Mouse (Mus musculus): ENCODE data around the gene Gstm4. TPM values are rescaled to one million over a fixed set of nuclear protein-coding genes. Genes with fewer than 3 reads are reported as not detected.
A peak's percentile ranks its signal among the peaks of the same experiment; 100 is the strongest.
"Not testable (repeated sequence)": the region's sequence is repeated elsewhere in the genome, so short reads cannot be mapped to it uniquely, and the experiment has no call there.

Gstm4 gene
- polyA plus RNA-seq, 1 experiment from 2014 or later, result 18.5 TPM

DNA sequence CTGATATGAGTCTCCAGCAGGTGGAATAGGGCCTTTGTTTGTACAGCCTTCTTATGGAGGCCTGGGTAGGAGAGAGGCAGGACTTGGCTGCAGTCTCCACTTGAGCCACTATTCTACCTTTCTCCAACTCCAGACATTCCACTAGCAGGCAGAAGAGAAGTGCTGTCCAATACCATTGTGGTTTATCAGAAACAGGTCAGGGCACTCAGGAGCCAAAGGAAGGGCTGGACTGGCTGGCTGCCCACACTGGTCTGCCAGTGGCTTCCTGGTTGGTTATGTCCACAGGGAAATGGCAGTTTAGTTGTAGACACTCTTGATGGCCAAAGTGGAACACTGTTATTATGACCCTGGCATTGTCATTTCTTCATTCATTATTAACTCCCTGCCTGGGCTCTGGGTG, 12.6 kb downstream of the Gstm4 start:
- no peak overlapping the region for H3K4me3 ChIP-seq (replicated peaks)
- H3K4me2 ChIP-seq, result no peak overlapping the region
- no peak overlapping the region for H3K9ac ChIP-seq
- no peaks in the 10 kb centered on the region for H3K9me3 ChIP-seq (replicated peaks)
- no peak overlapping the region for H3K27ac ChIP-seq (replicated peaks)
- H3K4me1 ChIP-seq (replicated peaks), result 0 out of 2 replicates have a peak, but pooled peaks cover 8% of the 10 kb centered on the region
- ATAC-seq (ENCODE audit: insufficient read depth), result no peak
- no peaks in the 10 kb centered on the region for H3K27me3 ChIP-seq
- H3K36me3 ChIP-seq (replicated peaks), result no peaks in the 10 kb centered on the region

DNA sequence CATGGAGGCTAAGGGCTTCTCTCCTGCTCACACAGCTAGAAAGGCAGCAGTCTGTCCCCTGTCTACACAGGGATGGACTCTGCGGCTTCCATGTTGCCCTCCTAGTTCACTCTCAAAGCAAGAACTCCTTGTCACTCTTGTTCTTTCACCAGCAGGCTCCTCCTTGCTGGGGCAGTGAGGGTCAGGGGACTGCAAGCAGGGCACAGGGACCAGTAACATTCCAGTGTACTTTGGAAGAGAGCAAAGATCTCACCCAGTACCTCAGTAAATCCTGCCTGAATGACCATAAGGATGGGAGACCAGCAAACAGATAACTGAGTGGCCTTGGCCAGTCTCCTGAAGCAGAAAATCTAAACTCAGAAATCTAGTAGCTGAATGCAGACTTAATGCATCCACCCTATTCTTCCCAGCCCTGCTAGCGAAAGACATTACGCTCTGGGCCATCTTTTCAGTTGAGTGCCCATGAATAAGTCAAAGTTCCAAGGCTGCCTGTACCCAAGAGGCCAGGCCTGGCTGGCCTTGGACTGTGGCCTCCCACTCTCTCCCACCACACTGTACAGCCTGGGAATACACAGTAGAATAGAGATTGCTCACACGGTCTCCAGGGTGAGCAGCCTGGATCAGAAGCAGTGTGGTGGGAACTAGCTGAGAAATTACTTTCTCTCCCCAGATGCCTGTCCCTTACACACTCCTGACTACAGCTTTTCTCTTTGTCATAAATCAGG, 15.9 kb downstream of the Gstm4 start:
- Histone ChIP-seq H3K4me2 (no peak overlapping the region), H3K4me1 (replicated peaks) (0 out of 2 replicates have a peak, but pooled peaks cover 19% of the 10 kb centered on the region), H3K4me3 (replicated peaks) (no peak overlapping the region), H3K9me3 (replicated peaks) (no peaks in the 10 kb centered on the region), H3K27me3 (no peaks in the 10 kb centered on the region), H3K9ac (no peak overlapping the region), H3K36me3 (replicated peaks) (no peaks in the 10 kb centered on the region), H3K27ac (replicated peaks) (0 out of 2 replicates have a peak overlapping the region, but pooled peaks have one; percentile 19)
- WGBS (ENCODE audit: insufficient replicate concordance), result 60% methylated on average over 4 of the region's 4 CpGs
- no peak for ATAC-seq (ENCODE audit: insufficient read depth)

DNA sequence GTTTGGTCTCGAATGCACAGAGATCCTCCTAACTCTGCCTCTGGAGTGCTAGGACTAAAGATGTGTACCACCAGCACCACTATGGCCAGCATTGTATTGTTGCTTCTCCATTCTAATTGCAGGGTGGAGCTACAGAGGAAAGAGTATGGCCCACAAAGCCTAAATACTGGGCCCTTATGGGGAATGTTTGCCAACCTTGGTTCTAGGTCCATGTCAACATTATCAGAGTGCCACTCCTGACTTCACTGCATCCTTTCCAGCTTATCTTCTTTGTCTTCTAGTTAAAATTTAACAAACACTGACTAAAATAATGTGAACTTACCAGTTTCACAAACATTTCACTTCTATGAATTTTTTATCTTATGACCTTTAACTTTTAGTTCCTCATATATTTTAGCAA, 18.1 kb downstream of the Gstm4 start:
- H3K9me3 ChIP-seq (replicated peaks), result no peaks in the 10 kb centered on the region
- peaks cover 30% of the 10 kb centered on the region; the same call in 1 of the 2 replicates for H3K4me1 ChIP-seq (replicated peaks)
- no peak overlapping the region for H3K4me3 ChIP-seq (replicated peaks)
- no peak overlapping the region for H3K27ac ChIP-seq (replicated peaks)
- no peaks in the 10 kb centered on the region for H3K27me3 ChIP-seq
- no peak for ATAC-seq (ENCODE audit: insufficient read depth)
- H3K9ac ChIP-seq, result no peak overlapping the region
- H3K36me3 ChIP-seq (replicated peaks), result no peaks in the 10 kb centered on the region
- WGBS (ENCODE audit: insufficient replicate concordance), result 45% methylated on average over 1 of the region's 1 CpGs
- H3K4me2 ChIP-seq, result no peak overlapping the region

DNA sequence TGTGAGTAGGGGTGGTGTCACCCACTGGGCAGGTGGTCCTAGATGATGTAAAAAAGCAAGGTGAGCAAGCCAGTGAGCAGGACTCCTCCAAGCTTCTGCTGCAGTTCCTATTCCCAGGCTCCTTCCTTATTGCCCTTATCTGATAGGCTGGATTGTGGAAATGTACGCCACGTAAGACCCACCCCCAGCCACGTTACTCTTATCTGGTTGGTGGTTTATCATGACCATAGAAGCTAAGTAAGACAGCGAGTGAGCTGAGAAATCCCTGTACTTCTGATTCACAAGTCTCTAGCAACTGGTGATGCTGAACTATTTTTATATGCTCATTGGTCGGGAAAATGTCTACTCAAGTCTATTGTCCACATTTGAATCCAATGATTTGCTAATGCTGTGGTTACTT, 18.6 kb downstream of the Gstm4 start:
- Histone ChIP-seq H3K27me3 (no peaks in the 10 kb centered on the region), H3K4me1 (replicated peaks) (peaks cover 30% of the 10 kb centered on the region; the same call in 1 of the 2 replicates), H3K27ac (replicated peaks) (0 out of 2 replicates have a peak overlapping the region, but pooled peaks have one; percentile 6), H3K36me3 (replicated peaks) (no peaks in the 10 kb centered on the region), H3K9ac (no peak overlapping the region), H3K4me2 (no peak overlapping the region), H3K4me3 (replicated peaks) (no peak overlapping the region), H3K9me3 (replicated peaks) (no peaks in the 10 kb centered on the region)
- ATAC-seq (ENCODE audit: insufficient read depth), result no peak
- 28% methylated on average over 5 of the region's 5 CpGs for WGBS (ENCODE audit: insufficient replicate concordance)

DNA sequence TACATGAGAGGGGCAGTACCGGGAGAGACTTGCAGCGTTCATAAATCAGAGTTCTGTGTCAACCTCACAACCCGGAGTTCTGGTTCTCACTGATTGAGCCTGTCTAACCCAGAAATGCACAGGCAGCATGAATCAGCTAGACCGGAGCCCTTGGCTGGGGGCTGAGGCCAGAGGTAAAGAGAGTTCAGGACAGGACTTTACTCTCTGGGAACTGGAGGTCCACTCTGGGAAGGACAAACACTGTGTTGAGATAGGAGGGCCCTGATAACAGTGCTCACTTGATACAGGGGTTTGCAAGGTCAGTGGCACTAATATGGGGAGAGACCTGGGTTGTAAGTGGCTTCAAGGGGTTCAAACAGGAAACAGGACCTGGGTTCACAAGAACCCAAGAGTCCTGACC, 19.4 kb downstream of the Gstm4 start:
- no peak overlapping the region for H3K4me2 ChIP-seq
- H3K4me3 ChIP-seq (replicated peaks), result no peak overlapping the region
- ATAC-seq (ENCODE audit: insufficient read depth), result peak; percentile 59
- no peaks in the 10 kb centered on the region for H3K27me3 ChIP-seq
- WGBS (ENCODE audit: insufficient replicate concordance), result 44% methylated on average over 4 of the region's 4 CpGs
- no peak overlapping the region for H3K9ac ChIP-seq
- H3K4me1 ChIP-seq (replicated peaks), result peaks cover 30% of the 10 kb centered on the region; the same call in 1 of the 2 replicates
- H3K36me3 ChIP-seq (replicated peaks), result no peaks in the 10 kb centered on the region
- no peaks in the 10 kb centered on the region for H3K9me3 ChIP-seq (replicated peaks)
- H3K27ac ChIP-seq (replicated peaks), result peak overlapping the region; percentile 39

DNA sequence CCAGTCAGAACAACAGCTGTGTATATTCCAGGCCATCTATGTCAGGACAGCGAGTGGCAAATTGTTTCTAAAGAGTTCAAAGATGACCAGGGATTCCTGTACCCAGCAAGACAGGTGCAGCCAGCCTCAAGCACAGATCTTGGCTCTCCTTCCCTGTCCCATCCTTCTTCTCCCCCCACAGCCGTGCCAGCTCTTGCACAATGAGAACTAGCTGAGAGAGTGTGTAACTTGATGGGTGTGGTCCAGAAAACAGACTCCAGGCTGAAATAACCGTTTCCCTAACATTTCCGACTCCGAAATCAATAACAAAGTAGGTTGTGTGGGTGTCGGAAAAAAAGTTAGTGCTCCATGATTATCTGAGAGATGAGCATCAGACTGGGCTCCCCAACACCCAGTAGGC, 22.0 kb downstream of the Gstm4 start:
- 0 out of 2 replicates have a peak overlapping the region, but pooled peaks have one; percentile 24 for H3K27ac ChIP-seq (replicated peaks)
- H3K9me3 ChIP-seq (replicated peaks), result no peaks in the 10 kb centered on the region
- WGBS (ENCODE audit: insufficient replicate concordance), result 43% methylated on average over 6 of the region's 6 CpGs
- ATAC-seq (ENCODE audit: insufficient read depth), result no peak
- peaks cover 35% of the 10 kb centered on the region for H3K4me1 ChIP-seq (replicated peaks)
- no peaks in the 10 kb centered on the region for H3K27me3 ChIP-seq
- no peak overlapping the region for H3K4me3 ChIP-seq (replicated peaks)
- H3K4me2 ChIP-seq, result no peak overlapping the region; the same call in 1 of the 2 replicates
- H3K9ac ChIP-seq, result no peak overlapping the region
- H3K36me3 ChIP-seq (replicated peaks), result no peaks in the 10 kb centered on the region

DNA sequence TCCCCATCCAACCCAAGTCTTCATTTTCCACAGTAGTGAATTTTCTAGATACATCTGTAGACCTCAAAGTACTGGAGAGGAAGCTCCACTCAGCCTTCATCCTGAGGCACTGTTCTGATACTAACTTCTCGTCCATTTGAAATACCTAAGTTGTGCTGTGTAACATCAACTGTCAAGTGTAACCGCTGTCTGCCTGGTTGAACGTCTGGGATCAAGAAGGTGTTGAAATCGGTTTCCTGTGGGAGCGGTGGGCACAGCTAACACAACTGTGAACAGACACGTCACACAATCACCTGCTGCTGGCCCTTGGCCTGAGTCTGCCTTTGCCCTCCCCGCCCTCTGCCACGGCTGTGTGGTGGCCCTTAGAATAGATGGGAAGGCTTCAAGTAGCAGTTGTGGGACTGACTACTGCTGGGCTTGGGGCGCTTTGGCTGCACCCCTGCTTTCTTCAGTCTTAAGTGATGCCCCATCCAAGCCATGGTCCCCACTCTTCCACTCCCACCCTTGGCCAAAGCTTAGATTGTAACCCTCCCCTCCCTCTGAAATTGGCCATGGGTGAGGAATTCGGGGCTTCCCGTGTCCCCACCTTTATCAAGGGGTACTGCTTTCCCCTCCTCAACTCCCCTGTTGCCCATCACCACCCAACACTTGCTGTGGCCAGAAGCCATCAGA, 24.2 kb downstream of the Gstm4 start:
- not testable (repeated sequence) for ATAC-seq (ENCODE audit: insufficient read depth); H3K9me3 ChIP-seq (replicated peaks); H3K9ac ChIP-seq; H3K27me3 ChIP-seq; H3K4me3 ChIP-seq (replicated peaks); H3K27ac ChIP-seq (replicated peaks); H3K4me2 ChIP-seq; H3K36me3 ChIP-seq (replicated peaks)
- 56% methylated on average over 11 of the region's 11 CpGs for WGBS (ENCODE audit: insufficient replicate concordance)
- H3K4me1 ChIP-seq (replicated peaks), result peaks cover 34% of the 10 kb centered on the region

DNA sequence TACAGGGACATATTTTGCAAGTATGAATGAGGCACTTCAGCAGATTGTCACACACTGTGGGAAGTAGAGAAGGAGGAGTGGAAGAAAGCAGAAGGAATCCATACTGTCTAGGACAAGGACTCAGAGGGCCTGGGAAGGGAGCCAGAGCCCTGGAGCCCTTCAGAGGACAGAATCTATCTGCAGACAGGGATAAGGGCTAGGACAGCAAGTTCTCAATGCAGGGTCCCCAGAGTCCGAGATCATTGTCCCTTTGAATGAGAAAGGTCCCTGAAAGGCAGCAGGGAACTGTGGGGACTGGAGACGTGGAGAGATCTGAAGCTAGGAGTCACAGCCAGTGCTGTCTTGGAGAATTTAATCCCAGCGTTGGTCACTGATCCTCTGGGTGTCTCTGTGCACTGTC, 25.5 kb downstream of the Gstm4 start:
- not testable (repeated sequence) for ATAC-seq (ENCODE audit: insufficient read depth); H3K27ac ChIP-seq (replicated peaks); H3K9me3 ChIP-seq (replicated peaks); H3K27me3 ChIP-seq; H3K4me3 ChIP-seq (replicated peaks); H3K9ac ChIP-seq; H3K4me2 ChIP-seq; H3K36me3 ChIP-seq (replicated peaks)
- 46% methylated on average over 3 of the region's 3 CpGs for WGBS (ENCODE audit: insufficient replicate concordance)
- peaks cover 32% of the 10 kb centered on the region for H3K4me1 ChIP-seq (replicated peaks)

DNA sequence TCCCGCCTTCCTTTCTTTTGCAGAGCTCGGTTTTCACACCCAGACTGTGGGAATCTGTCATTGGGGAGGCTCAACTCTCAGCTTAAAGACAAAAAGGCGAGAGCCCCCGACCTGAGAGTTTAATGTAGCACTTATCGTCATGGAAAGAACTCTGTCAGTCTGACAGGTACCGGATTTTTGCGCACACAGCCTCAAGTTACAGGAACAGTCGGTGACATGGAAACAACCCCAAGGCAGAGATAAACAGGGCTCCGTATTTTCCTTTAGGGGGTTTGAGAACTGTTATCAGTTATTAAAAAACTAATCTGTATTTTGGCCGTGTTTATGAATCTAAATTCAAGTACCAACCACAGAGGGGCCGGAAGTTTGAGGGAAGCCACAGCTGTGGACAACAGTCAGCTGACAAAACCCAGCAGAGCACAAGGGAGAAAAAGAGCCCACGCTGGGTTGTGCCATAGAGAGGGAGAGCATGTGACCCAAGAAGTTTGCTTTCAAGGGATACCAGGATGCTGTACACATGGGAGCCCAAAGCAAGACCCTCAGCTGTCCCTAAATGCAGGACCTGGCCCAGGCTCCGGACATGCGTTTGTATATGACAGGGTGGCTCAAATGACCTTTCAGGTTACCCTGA, 26.4 kb downstream of the Gstm4 start:
- H3K4me3 ChIP-seq (replicated peaks), result peak overlapping the region; percentile 50
- peaks cover 37% of the 10 kb centered on the region for H3K4me1 ChIP-seq (replicated peaks)
- H3K27ac ChIP-seq (replicated peaks), result peak overlapping the region; percentile 78
- WGBS (ENCODE audit: insufficient replicate concordance), result 12% methylated on average over 14 of the region's 14 CpGs
- H3K9me3 ChIP-seq (replicated peaks), result no peaks in the 10 kb centered on the region
- H3K4me2 ChIP-seq, result peak overlapping the region; percentile 65
- ATAC-seq (ENCODE audit: insufficient read depth), result no peak
- no peaks in the 10 kb centered on the region for H3K27me3 ChIP-seq
- no peaks in the 10 kb centered on the region for H3K36me3 ChIP-seq (replicated peaks)
- no peak overlapping the region for H3K9ac ChIP-seq

DNA sequence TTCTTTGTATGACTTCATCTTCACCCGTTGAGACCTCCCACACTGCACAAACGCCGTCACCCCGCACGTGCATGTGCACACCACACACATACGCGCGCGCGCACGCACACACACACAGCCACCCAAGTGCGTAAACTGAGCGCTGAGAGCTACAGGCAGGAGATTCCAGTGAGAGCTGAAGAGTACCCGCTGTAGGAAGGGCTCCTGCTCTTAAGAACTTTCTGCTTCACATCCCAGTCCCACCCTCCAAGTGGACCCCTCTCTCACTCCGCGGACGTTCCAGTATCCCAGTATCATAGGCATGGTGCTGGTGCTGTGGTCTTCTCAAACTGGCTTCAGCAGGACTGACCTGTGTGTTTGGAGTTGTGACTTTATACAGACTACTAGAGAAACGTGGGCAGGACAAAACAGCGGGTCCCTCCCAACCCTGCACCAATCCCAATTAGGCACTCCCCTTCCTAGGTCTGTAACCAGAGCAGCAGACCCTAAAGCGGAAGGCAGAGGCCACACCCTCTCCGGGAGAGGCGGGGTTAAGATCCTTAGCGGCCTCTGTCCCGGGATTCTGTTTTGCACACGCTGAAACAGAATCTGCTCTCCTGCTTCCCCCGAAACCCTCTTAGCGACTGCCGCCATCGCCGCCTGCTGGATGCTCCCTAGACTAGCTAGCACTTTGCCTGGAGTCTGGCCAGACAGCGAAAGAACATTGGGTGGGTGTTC, 27.1 kb downstream of the Gstm4 start, which contains the start of gene Gstm1:
Gene Gstm1, minus strand, starts transcription at position 501 of the 717 bp plus-strand sequence.
- no peaks in the 10 kb centered on the region for H3K36me3 ChIP-seq (replicated peaks)
- peak within 1 kb of the TSS; percentile 50 for H3K4me3 ChIP-seq (replicated peaks)
- WGBS (ENCODE audit: insufficient replicate concordance), result under 1% methylated on average over 31 of the region's 31 CpGs
- no peaks in the 10 kb centered on the region for H3K9me3 ChIP-seq (replicated peaks)
- peak; percentile 88 for ATAC-seq (ENCODE audit: insufficient read depth)
- no peaks in the 10 kb centered on the region for H3K27me3 ChIP-seq
- H3K9ac ChIP-seq, result peak within 1 kb of the TSS; percentile 22
- peak within 1 kb of the TSS; percentile 65 for H3K4me2 ChIP-seq
- H3K27ac ChIP-seq (replicated peaks), result peak within 1 kb of the TSS; percentile 78
- H3K4me1 ChIP-seq (replicated peaks), result peaks cover 37% of the 10 kb centered on the region

DNA sequence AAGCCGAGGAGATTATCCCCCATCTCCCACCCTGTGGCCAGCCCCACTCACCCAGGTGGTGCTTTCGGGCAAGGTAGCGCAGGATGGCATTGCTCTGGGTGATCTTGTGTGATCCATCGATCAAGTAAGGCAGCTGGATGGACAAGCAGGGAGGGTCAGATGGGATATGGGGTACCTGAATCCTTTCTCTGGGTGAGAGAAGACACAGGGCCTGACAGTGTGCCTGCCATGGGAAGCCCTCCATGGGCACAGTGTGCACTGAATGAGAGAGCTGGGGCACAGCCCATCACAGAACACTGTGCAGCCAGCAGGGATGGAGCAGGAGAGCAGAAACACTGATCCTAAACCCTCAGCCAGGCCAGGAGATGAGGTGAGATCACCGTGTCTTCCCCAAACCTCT, 28.2 kb downstream of the Gstm4 start:
- H3K27ac ChIP-seq (replicated peaks); H3K27me3 ChIP-seq; H3K9ac ChIP-seq; H3K36me3 ChIP-seq (replicated peaks); ATAC-seq (ENCODE audit: insufficient read depth); H3K9me3 ChIP-seq (replicated peaks): not testable (repeated sequence)
- 71% methylated on average over 5 of the region's 5 CpGs for WGBS (ENCODE audit: insufficient replicate concordance)
- Histone ChIP-seq H3K4me1 (replicated peaks) (peaks cover 32% of the 10 kb centered on the region), H3K4me2 (peak overlapping the region; percentile 65), H3K4me3 (replicated peaks) (peak overlapping the region; percentile 50)
